Mouse (Mus musculus) embryonic fibroblast, embryonic 13.5 days (primary cell): ENCODE results near the gene Dcaf4.

Experiments
- CTCF ChIP-seq: IDR thresholded peaks from 2 replicates; pipeline ENCODE4 v1.5.1; 2011; ENCODE audit warnings: mild to moderate bottlenecking, control low read depth, low read length, moderate library complexity, borderline replicate concordance; ENCODE audit not compliant: insufficient read depth
- POLR2A ChIP-seq: IDR thresholded peaks from 2 replicates; pipeline ENCODE4 v1.6.1; 2011; ENCODE audit warnings: low read depth, mild to moderate bottlenecking, control low read depth, low read length, moderate library complexity

GRCm38 (mm10) chr12:83520311-83520890, at the start of gene Dcaf4:
- no peak; the same call in 1 of the 2 replicates for TF ChIP-seq CTCF
- peak; percentile 76 for TF ChIP-seq POLR2A
